Mouse (Mus musculus): ENCODE measurements around the gene Kidins220.

Gene Kidins220

GRCm38 (mm10) chr12:25027416-25027815, 52.7 kb downstream of the Kidins220 start:
- peak; percentile 64 for DNase-seq (ENCODE audit: low spot score)

GRCm38 (mm10) chr12:25033662-25034337, 59.1 kb downstream of the Kidins220 start:
- peak; percentile 72 for DNase-seq (ENCODE audit: low spot score)

GRCm38 (mm10) chr12:25034338-25034953, 59.7 kb downstream of the Kidins220 start:
- no peak for DNase-seq (ENCODE audit: low spot score)

GRCm38 (mm10) chr12:25036024-25036423, 61.3 kb downstream of the Kidins220 start:
- no peak for DNase-seq (ENCODE audit: low spot score)

GRCm38 (mm10) chr12:25037222-25037621, 62.5 kb downstream of the Kidins220 start:
- no peak for DNase-seq (ENCODE audit: low spot score)

- no peak for DNase-seq (ENCODE audit: low spot score)
These were observed 63.2 kb downstream of the Kidins220 start for GRCm38 (mm10) chr12:25037681-25038472.

GRCm38 (mm10) chr12:25044056-25044455, 69.3 kb downstream of the Kidins220 start:
- DNase-seq (ENCODE audit: low spot score) = no peak

- no peak for DNase-seq (ENCODE audit: low spot score)
These were observed 69.9 kb downstream of the Kidins220 start for GRCm38 (mm10) chr12:25044579-25044978.

GRCm38 (mm10) chr12:25049253-25049652, 74.5 kb downstream of the Kidins220 start:
- DNase-seq (ENCODE audit: low spot score) = peak; percentile 29

GRCm38 (mm10) chr12:25054511-25054910, 79.8 kb downstream of the Kidins220 start:
- DNase-seq (ENCODE audit: low spot score) = no peak

- DNase-seq (ENCODE audit: low spot score) = peak; percentile 28
These were observed 80.2 kb downstream of the Kidins220 start for GRCm38 (mm10) chr12:25054963-25055362.

- no peak for DNase-seq (ENCODE audit: low spot score)
These were observed 84.9 kb downstream of the Kidins220 start for GRCm38 (mm10) chr12:25059487-25060200.

- DNase-seq (ENCODE audit: low spot score) = no peak
These were observed 86.2 kb downstream of the Kidins220 start for GRCm38 (mm10) chr12:25060901-25061300.

GRCm38 (mm10) chr12:25062264-25062663, 87.5 kb downstream of the Kidins220 start:
- no peak for DNase-seq (ENCODE audit: low spot score)

GRCm38 (mm10) chr12:25073374-25073773, 98.6 kb downstream of the Kidins220 start:
- DNase-seq (ENCODE audit: low spot score) = no peak

GRCm38 (mm10) chr12:25074344-25074743, 99.6 kb downstream of the Kidins220 start:
- DNase-seq (ENCODE audit: low spot score) = no peak

- no peak for DNase-seq (ENCODE audit: low spot score)
These were observed 108.8 kb downstream of the Kidins220 start for GRCm38 (mm10) chr12:25083260-25084178.

- DNase-seq (ENCODE audit: low spot score) = no peak
These were observed 112.2 kb downstream of the Kidins220 start for GRCm38 (mm10) chr12:25086966-25087365.

- no peak for DNase-seq (ENCODE audit: low spot score)
These were observed 114.7 kb downstream of the Kidins220 start for GRCm38 (mm10) chr12:25089433-25089832.

GRCm38 (mm10) chr12:25092027-25092704, 117.4 kb downstream of the Kidins220 start:
- DNase-seq (ENCODE audit: low spot score) = peak; percentile 96

Data from embryo, embryonic 10 days (tissue).